Mouse (Mus musculus) hindbrain, embryonic 13.5 days (tissue): ENCODE measurements at regions not wholly inside any gene's neighbourhood (a gene's known extent, or its start where the extent isn't known, plus 50 kb on each side); places are given as distances from the start of the nearest gene placed in this dataset.

ENCODE experiments used
- ATAC-seq: fragments of 200-750 bp; cut with Nextera tagmentation; 2 replicates; pipeline ENCODE4 v1.8.0; 2017; ENCODE audit warnings: moderate TSS enrichment; ENCODE audit not compliant: low FRiP score
- H3K27ac ChIP-seq: fragments of 300-500 bp; sonication (generic); 2 replicates; pipeline ENCODE4 v1.5.1; 2015; ENCODE audit warnings: inconsistent platforms, mild to moderate bottlenecking, moderate library complexity
- H3K27me3 ChIP-seq: fragments of 300-500 bp; sonication (generic); 2 replicates; pipeline ENCODE4 v1.6.1; 2015; ENCODE audit warnings: mild to moderate bottlenecking, inconsistent platforms
- H3K36me3 ChIP-seq: fragments of 300-500 bp; sonication (generic); 2 replicates; pipeline ENCODE4 v1.6.1; 2015; ENCODE audit warnings: mild to moderate bottlenecking, inconsistent platforms
- H3K4me1 ChIP-seq: fragments of 300-500 bp; sonication (generic); replicated peaks from 2 replicates; pipeline ENCODE4 v1.6.1; 2015; ENCODE audit warnings: inconsistent platforms
- H3K4me2 ChIP-seq: fragments of 300-500 bp; sonication (generic); 2 replicates; pipeline ENCODE4 v1.6.1; 2015; ENCODE audit warnings: inconsistent platforms, mild to moderate bottlenecking, moderate library complexity
- H3K4me3 ChIP-seq: fragments of 300-500 bp; sonication (generic); 2 replicates; pipeline ENCODE4 v1.5.1; 2015; ENCODE audit warnings: mild to moderate bottlenecking, inconsistent platforms
- H3K9ac ChIP-seq: fragments of 300-500 bp; sonication (generic); 2 replicates; pipeline ENCODE4 v1.6.1; 2015; ENCODE audit warnings: mild to moderate bottlenecking, inconsistent platforms
- H3K9me3 ChIP-seq: fragments of 300-500 bp; sonication (generic); 2 replicates; pipeline ENCODE4 v1.6.1; 2016; ENCODE audit warnings: inconsistent platforms
- WGBS: fragments of 180-500 bp; shearing (Covaris S2); methylation state at CpG from one replicate; pipeline ENCODE4 v1.1.7; 2015; 5-methylcytosine and 5-hydroxymethylcytosine counted together

GRCm38 (mm10) chr7:58557535-58557934, 98.4 kb upstream of the Atp10a start:
- ATAC-seq = no peak
- Histone ChIP-seq H3K4me1 (no peaks in the 10 kb centered on the region), H3K9me3 (no peaks in the 10 kb centered on the region), H3K4me3 (no peak overlapping the region), H3K4me2 (no peak overlapping the region), H3K36me3 (no peaks in the 10 kb centered on the region), H3K27me3 (no peaks in the 10 kb centered on the region), H3K9ac (no peak overlapping the region), H3K27ac (no peak overlapping the region)

GRCm38 (mm10) chr7:58568807-58569206, 87.2 kb upstream of the Atp10a start:
- 62% methylated on average over 2 of the region's 2 CpGs for WGBS
- Histone ChIP-seq H3K9ac (no peak overlapping the region), H3K27me3 (no peaks in the 10 kb centered on the region), H3K36me3 (no peaks in the 10 kb centered on the region), H3K27ac (no peak overlapping the region), H3K4me2 (no peak overlapping the region), H3K4me3 (no peak overlapping the region), H3K9me3 (no peaks in the 10 kb centered on the region), H3K4me1 (no peaks in the 10 kb centered on the region)
- ATAC-seq = no peak

GRCm38 (mm10) chr7:58584241-58584820, 71.6 kb upstream of the Atp10a start:
- Histone ChIP-seq H3K27ac (no peak overlapping the region), H3K9ac (no peak overlapping the region), H3K4me2 (no peak overlapping the region), H3K4me3 (no peak overlapping the region), H3K36me3 (no peaks in the 10 kb centered on the region), H3K9me3 (no peaks in the 10 kb centered on the region), H3K4me1 (no peaks in the 10 kb centered on the region), H3K27me3 (no peaks in the 10 kb centered on the region)
- peak; percentile 76 for ATAC-seq
- 24% methylated on average over 4 of the region's 4 CpGs for WGBS

GRCm38 (mm10) chr7:58585626-58586256, 70.2 kb upstream of the Atp10a start:
- Histone ChIP-seq H3K4me2 (no peak overlapping the region), H3K9me3 (no peaks in the 10 kb centered on the region), H3K36me3 (no peaks in the 10 kb centered on the region), H3K4me1 (no peaks in the 10 kb centered on the region), H3K4me3 (no peak overlapping the region), H3K27ac (no peak overlapping the region), H3K27me3 (no peaks in the 10 kb centered on the region), H3K9ac (no peak overlapping the region)
- 83% methylated on average over 3 of the region's 3 CpGs for WGBS
- no peak for ATAC-seq

GRCm38 (mm10) chr7:58595951-58596350, 60.0 kb upstream of the Atp10a start:
- Histone ChIP-seq H3K4me1 (no peaks in the 10 kb centered on the region), H3K9ac (no peak overlapping the region), H3K4me3 (no peak overlapping the region), H3K27ac (no peak overlapping the region), H3K36me3 (no peaks in the 10 kb centered on the region), H3K4me2 (no peak overlapping the region), H3K27me3 (no peaks in the 10 kb centered on the region), H3K9me3 (no peaks in the 10 kb centered on the region)
- WGBS = 88% methylated on average over 1 of the region's 1 CpGs
- ATAC-seq = no peak
